Mouse (Mus musculus) heart, embryonic 10.5 days (tissue): ENCODE data around the gene Ntrk3. TPM values are rescaled to one million over a fixed set of nuclear protein-coding genes. Genes with fewer than 3 reads are reported as not detected.

ENCODE experiments used
- DNase-seq: peaks from one replicate; pipeline ENCODE4 v3.0.0-alpha.2; 2017; ENCODE audit warnings: low spot score
- H3K27ac ChIP-seq: fragments of 300-500 bp; sonication (generic); 2 replicates; pipeline ENCODE4 v1.5.1; 2016; ENCODE audit warnings: mild to moderate bottlenecking
- H3K27me3 ChIP-seq: fragments of 300-500 bp; sonication (generic); 2 replicates; pipeline ENCODE4 v1.6.1; 2016; ENCODE audit warnings: mild to moderate bottlenecking; ENCODE audit not compliant: poor library complexity, insufficient read depth, severe bottlenecking
- H3K36me3 ChIP-seq: fragments of 300-500 bp; sonication (generic); 2 replicates; pipeline ENCODE4 v1.6.1; 2016; ENCODE audit warnings: mild to moderate bottlenecking, moderate library complexity
- H3K4me1 ChIP-seq: fragments of 300-500 bp; sonication (generic); 2 replicates; pipeline ENCODE4 v1.6.1; 2016; ENCODE audit warnings: mild to moderate bottlenecking
- H3K4me3 ChIP-seq: fragments of 300-500 bp; sonication (generic); 2 replicates; pipeline ENCODE4 v1.5.1; 2016; ENCODE audit warnings: mild to moderate bottlenecking, moderate library complexity
- H3K9me3 ChIP-seq: fragments of 300-500 bp; sonication (generic); 2 replicates; pipeline ENCODE4 v1.6.1; 2016; ENCODE audit warnings: mild to moderate bottlenecking, moderate library complexity
- WGBS: fragments of 180-500 bp; shearing (Covaris S2); methylation state at CpG from one replicate; pipeline ENCODE4 v1.1.7; 2016; 5-methylcytosine and 5-hydroxymethylcytosine counted together
- polyA plus RNA-seq: library from polyadenylated mRNA; unstranded; fragments of >200 nt; fragmentation: Nextera tagmentation; extraction: Ambion mirVana; gene quantifications from 2 replicates; pipeline ENCODE4 v1.2.1, GENCODE M21; 2016

The Ntrk3 gene
- polyA plus RNA-seq, 1 experiment from 2014 or later: 1.4 TPM

DNA sequence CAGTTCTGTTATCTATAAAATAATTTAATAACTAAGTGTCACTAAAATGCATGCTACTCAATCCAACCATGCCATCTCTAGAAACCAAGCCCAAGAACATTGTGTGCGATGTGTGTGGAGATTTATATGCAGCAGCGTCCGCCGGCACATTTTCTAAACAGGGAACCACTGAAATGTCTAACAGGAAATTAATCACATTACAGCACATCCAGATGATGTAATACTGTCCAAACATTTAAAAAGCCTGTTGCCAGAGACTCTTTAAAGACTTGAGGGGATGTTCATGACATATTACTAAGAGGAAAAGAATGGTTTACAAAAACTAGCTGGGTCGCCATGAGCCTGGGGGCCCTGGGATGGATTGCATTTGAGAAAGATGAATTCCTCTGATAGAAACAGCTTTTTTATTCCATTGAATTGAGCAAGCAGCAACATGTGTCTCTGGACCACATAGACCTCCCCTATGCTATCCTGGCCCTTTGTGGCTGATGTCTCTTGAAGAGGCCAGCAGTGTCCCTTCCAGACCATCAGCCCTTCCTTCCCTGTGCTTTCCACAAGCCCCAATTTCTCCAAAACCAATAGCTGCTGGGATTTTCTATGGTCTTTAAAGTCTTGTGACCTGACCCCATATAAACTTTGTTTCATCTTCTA lies 331.0 kb downstream of the Ntrk3 start:
- H3K36me3 ChIP-seq: no peaks in the 10 kb centered on the region
- H3K9me3 ChIP-seq: no peaks in the 10 kb centered on the region
- H3K4me3 ChIP-seq: no peak overlapping the region
- no peaks in the 10 kb centered on the region for H3K27me3 ChIP-seq
- WGBS: 92% methylated on average over 5 of the region's 5 CpGs
- no peak overlapping the region for H3K27ac ChIP-seq
- no peaks in the 10 kb centered on the region for H3K4me1 ChIP-seq
- DNase-seq: no peak

- DNase-seq: no peak
- Histone ChIP-seq H3K9me3 (no peaks in the 10 kb centered on the region), H3K4me3 (no peak overlapping the region), H3K36me3 (no peaks in the 10 kb centered on the region), H3K27me3 (no peaks in the 10 kb centered on the region), H3K27ac (no peak overlapping the region), H3K4me1 (no peaks in the 10 kb centered on the region)
- WGBS: 86% methylated on average over 6 of the region's 6 CpGs
Observed at GRCm38 (mm10) chr7:78404481-78404880, 333.3 kb downstream of the Ntrk3 start.

DNA sequence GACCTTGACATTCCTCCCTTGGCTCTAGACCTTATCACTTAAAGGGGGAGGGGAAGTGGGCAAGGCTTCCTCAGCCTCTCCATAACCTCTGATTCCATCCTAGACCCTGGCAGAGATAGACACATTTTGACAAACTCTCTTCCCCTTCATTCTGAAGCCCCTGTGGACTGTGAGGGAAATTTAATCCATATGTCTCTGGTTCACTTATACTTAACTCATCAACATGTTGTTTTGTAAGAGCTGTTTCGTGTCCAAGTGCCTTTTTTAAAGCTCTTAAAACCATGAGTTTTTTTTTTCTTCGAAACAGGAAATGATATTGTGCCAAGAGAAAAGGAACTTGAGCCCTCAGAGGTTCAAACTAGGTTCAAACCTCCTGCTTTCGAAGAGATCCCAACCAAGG lies 335.3 kb downstream of the Ntrk3 start:
- no peaks in the 10 kb centered on the region for H3K9me3 ChIP-seq
- H3K4me3 ChIP-seq: no peak overlapping the region
- H3K4me1 ChIP-seq: no peaks in the 10 kb centered on the region
- H3K27me3 ChIP-seq: no peaks in the 10 kb centered on the region
- no peak overlapping the region for H3K27ac ChIP-seq
- no peaks in the 10 kb centered on the region for H3K36me3 ChIP-seq
- peak; percentile 20 for DNase-seq
- WGBS: 72% methylated on average over 3 of the region's 3 CpGs

DNA sequence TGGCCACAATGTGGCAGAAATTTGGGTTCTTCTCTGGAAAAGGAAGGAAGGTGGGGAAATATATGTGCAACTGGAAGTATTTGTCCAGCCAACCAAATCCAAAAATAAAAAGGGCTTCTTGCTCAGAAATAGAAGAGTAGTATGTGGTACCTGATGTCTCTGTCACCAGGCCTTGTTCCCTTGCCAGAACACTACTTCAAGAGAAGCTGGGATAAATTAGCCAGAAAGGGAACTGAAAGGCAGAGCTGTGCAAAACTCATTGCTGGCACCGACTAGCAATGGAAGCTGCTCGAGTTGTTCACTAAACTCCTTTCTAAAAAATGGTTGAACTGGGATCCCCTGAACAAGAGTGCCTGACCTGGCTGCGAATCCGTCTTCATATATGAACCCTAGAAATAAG lies 337.6 kb downstream of the Ntrk3 start:
- no peaks in the 10 kb centered on the region for H3K9me3 ChIP-seq
- no peaks in the 10 kb centered on the region for H3K27me3 ChIP-seq
- no peaks in the 10 kb centered on the region for H3K36me3 ChIP-seq
- H3K27ac ChIP-seq: no peak overlapping the region
- DNase-seq: no peak
- 87% methylated on average over 4 of the region's 4 CpGs for WGBS
- H3K4me3 ChIP-seq: no peak overlapping the region
- no peaks in the 10 kb centered on the region for H3K4me1 ChIP-seq

GRCm38 (mm10) chr7:78398377-78398776 lies 339.4 kb downstream of the Ntrk3 start:
- no peak overlapping the region for H3K27ac ChIP-seq
- no peak for DNase-seq
- no peaks in the 10 kb centered on the region for H3K4me1 ChIP-seq
- H3K4me3 ChIP-seq: no peak overlapping the region
- H3K36me3 ChIP-seq: no peaks in the 10 kb centered on the region
- no peaks in the 10 kb centered on the region for H3K9me3 ChIP-seq
- no peaks in the 10 kb centered on the region for H3K27me3 ChIP-seq

- no peak overlapping the region for H3K27ac ChIP-seq
- no peak overlapping the region for H3K4me3 ChIP-seq
- DNase-seq: no peak
- H3K36me3 ChIP-seq: no peaks in the 10 kb centered on the region
- H3K27me3 ChIP-seq: no peaks in the 10 kb centered on the region
- H3K9me3 ChIP-seq: no peaks in the 10 kb centered on the region
- WGBS: 81% methylated on average over 4 of the region's 4 CpGs
- H3K4me1 ChIP-seq: no peaks in the 10 kb centered on the region
Observed at GRCm38 (mm10) chr7:78397215-78397614, 340.6 kb downstream of the Ntrk3 start.

DNA sequence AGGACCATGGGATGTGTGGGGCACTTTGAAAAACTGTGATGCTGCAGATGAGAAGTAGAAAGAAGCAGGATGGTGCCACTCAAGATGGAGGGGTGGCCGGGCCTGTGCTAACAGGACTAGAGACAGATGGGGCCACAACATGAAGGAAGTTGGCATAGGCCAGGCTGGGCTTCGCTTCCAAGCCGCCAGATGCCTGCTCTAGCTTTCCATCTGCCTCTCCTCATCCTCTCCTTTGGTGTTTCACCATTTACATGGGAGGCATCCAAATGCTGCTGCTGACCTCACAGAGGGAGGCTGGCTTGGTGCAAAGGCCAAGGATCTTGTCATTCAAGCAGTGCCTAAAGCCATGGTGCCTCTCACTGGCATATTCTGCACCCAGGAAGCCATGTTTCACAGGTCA lies 347.8 kb downstream of the Ntrk3 start:
- 82% methylated on average over 3 of the region's 3 CpGs for whole genome bisulfite sequencing
- Histone ChIP-seq H3K27me3 (no peaks in the 10 kb centered on the region), H3K9me3 (no peaks in the 10 kb centered on the region), H3K27ac (no peak overlapping the region), H3K36me3 (no peaks in the 10 kb centered on the region), H3K4me1 (no peaks in the 10 kb centered on the region), H3K4me3 (no peak overlapping the region)
- DNase-seq: no peak

DNA sequence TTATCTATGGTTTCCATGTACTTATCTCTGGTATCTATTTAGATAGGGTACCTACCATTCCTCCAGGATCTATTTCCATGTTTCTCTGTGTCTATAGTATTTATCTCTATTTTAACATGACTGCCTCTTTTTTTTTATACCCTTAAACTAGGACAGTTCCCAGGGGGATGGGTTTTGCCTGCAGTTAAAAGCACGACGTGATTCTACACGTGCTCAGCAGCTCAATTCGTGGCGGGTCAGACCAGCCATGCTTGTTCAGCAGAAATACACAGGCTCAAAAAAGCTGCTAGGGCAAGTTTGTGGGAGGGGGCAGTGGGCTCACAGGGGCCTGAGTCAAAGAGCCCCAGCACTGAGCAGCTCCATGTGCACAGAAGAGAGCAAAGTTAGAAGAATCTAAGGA lies 349.7 kb downstream of the Ntrk3 start:
- Histone ChIP-seq H3K9me3 (no peaks in the 10 kb centered on the region), H3K36me3 (no peaks in the 10 kb centered on the region), H3K27me3 (no peaks in the 10 kb centered on the region), H3K4me3 (no peak overlapping the region), H3K27ac (no peak overlapping the region), H3K4me1 (no peaks in the 10 kb centered on the region)
- no peak for DNase-seq
- 68% methylated on average over 5 of the region's 5 CpGs for WGBS

GRCm38 (mm10) chr7:78385971-78386370 lies 351.8 kb downstream of the Ntrk3 start:
- Histone ChIP-seq H3K9me3 (no peaks in the 10 kb centered on the region), H3K27me3 (no peaks in the 10 kb centered on the region), H3K36me3 (no peaks in the 10 kb centered on the region), H3K4me1 (no peaks in the 10 kb centered on the region), H3K27ac (no peak overlapping the region), H3K4me3 (no peak overlapping the region)
- WGBS: 39% methylated on average over 1 of the region's 1 CpGs
- no peak for DNase-seq

DNA sequence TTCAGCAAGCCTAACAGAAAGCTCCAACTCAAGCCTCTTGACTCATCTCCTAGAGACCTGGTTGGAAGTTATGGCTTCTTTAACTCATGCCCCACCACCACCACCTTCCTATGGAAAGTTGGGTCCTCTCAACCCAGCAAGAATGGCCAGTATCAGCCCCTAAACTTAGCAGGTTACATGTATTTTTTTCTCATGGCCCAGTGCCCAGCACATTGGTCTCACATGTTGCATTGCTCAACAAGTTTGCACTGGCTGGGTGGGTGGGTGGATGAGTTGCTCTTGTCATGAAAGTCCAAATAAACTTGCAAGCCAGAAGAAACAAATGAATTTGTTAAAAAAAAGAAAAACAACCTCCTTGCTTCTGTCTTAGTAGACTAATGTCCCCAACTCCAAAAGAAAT lies 353.7 kb downstream of the Ntrk3 start:
- no peaks in the 10 kb centered on the region for H3K36me3 ChIP-seq
- no peaks in the 10 kb centered on the region for H3K9me3 ChIP-seq
- no peak overlapping the region for H3K27ac ChIP-seq
- no peaks in the 10 kb centered on the region for H3K27me3 ChIP-seq
- H3K4me3 ChIP-seq: no peak overlapping the region
- no peaks in the 10 kb centered on the region for H3K4me1 ChIP-seq
- DNase-seq: no peak

DNA sequence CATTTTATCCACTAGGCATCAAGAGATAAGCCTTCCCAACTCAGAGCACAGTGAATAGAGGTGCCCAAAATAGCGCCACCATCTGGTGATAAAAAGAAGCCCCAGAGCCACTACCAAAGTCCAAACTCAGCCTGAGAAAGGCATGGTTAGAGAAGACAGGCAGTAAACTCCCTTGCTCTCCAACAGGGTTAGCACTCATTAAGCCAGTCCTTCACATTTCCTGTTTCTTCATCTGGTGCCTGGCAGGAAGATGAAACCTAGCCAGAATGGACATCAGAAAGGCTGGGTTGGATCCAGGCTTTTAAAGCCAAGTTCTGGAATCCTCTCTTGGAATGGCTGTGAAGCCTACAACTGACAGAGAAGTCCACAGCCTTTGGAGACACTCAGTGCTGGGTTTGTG lies 355.7 kb downstream of the Ntrk3 start:
- DNase-seq: no peak
- WGBS: 28% methylated on average over 1 of the region's 1 CpGs
- H3K4me3 ChIP-seq: no peak overlapping the region

GRCm38 (mm10) chr7:78379784-78380183 lies 358.0 kb downstream of the Ntrk3 start:
- Histone ChIP-seq H3K4me1 (no peaks in the 10 kb centered on the region), H3K9me3 (no peaks in the 10 kb centered on the region), H3K27ac (no peak overlapping the region), H3K36me3 (no peaks in the 10 kb centered on the region), H3K27me3 (no peaks in the 10 kb centered on the region), H3K4me3 (no peak overlapping the region)
- 88% methylated on average over 5 of the region's 5 CpGs for WGBS
- no peak for DNase-seq

More for the DNA sequence above, 355.7 kb downstream of the Ntrk3 start:
- H3K9me3 ChIP-seq: no peaks in the 10 kb centered on the region
- H3K4me1 ChIP-seq: no peaks in the 10 kb centered on the region
- no peak overlapping the region for H3K27ac ChIP-seq
- no peaks in the 10 kb centered on the region for H3K36me3 ChIP-seq
- no peaks in the 10 kb centered on the region for H3K27me3 ChIP-seq

DNA sequence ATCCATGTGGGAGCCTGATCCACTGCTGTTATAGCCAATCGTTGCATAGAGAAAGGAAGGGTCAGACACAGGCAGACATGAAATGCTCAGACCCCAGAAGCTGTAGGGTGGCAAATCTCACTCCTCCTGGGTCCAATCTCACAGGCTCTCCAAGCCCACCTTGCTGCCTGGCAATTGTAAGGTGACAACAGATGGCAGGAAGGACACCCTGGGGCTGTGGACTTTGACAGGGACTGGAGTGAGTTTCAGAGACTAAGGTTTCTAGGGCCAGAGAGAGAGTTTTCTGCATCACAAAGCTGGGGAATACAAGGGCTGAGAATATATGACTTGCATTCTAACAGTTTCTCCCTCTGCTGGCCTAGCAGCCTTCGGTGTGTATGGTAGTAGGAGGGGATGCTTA lies 359.5 kb downstream of the Ntrk3 start:
- DNase-seq: no peak
- no peak overlapping the region for H3K27ac ChIP-seq
- no peaks in the 10 kb centered on the region for H3K4me1 ChIP-seq
- no peak overlapping the region for H3K4me3 ChIP-seq
- 58% methylated on average over 2 of the region's 2 CpGs for WGBS
- no peaks in the 10 kb centered on the region for H3K27me3 ChIP-seq
- H3K36me3 ChIP-seq: no peaks in the 10 kb centered on the region
- no peaks in the 10 kb centered on the region for H3K9me3 ChIP-seq

GRCm38 (mm10) chr7:78376875-78377274 lies 360.9 kb downstream of the Ntrk3 start:
- Histone ChIP-seq H3K27me3 (no peaks in the 10 kb centered on the region), H3K27ac (no peak overlapping the region), H3K4me3 (no peak overlapping the region), H3K36me3 (no peaks in the 10 kb centered on the region), H3K9me3 (no peaks in the 10 kb centered on the region), H3K4me1 (no peaks in the 10 kb centered on the region)
- no peak for DNase-seq
- WGBS: 46% methylated on average over 4 of the region's 4 CpGs
